Mouse (Mus musculus): ENCODE results near the gene Tmem120a.

DNA sequence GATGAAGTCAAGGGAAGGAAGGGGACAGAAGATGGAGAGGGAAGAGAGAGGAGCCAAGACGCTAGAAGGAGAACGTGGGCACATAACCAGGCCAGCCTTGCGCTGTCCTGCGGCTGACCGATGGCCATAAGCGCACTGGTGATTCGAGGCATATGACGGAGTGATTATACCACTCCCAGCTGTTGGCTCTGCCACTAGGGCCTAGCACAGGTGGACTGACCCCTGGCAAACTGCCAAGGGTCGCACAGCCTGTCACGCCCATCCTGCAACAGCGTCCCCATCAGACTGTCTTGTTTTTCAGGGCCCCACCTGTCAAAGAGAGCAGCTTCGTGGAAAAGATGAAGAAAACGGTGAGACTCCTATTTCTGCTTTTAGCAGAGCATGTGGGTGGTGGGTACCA is 15.9 kb downstream of the Tmem120a start:
- no peak for TF ChIP-seq CEBPB (IDR thresholded peaks at IDR 0.05; ENCODE audit: insufficient read depth, poor library complexity, severe bottlenecking)
- TF ChIP-seq POLR2A (IDR thresholded peaks at IDR 0.05; ENCODE audit: insufficient read length, low read depth), result no peak
